8 mouse cellular contexts compared by ENCODE assay signal in genomic region chr16:30009521-30010186, GRCm38 (mm10). TPM values are rescaled to one million over a fixed set of nuclear protein-coding genes. Genes with fewer than 3 reads are reported as not detected.
DNase-seq lines count a peak whose midpoint lies in the region; ATAC-seq lines count a peak whose summit lies in the region.

No protein-coding gene starts in this region.

- peak; percentile 46 to 49 for DNase-seq in spleen, postnatal 36 days (ENCODE audit: low spot score in 2 of 2)
- DNase-seq in spleen, postnatal 14 days (ENCODE audit: low spot score in 2 of 2), result no peak
- DNase-seq in embryonic facial prominence, embryonic 10.5 days (ENCODE audit: low spot score), result peak; percentile 38
- DNase-seq in kidney, postnatal 10 days, result peak; percentile 56
- peak; percentile 61 for DNase-seq in lung, postnatal 25 days (ENCODE audit: low spot score)
- DNase-seq in thymus, postnatal 25 days, result peak; percentile 26
- DNase-seq in c-Kit-positive CD71-positive TER-119-positive erythroid progenitor cells, embryonic 14.5 days (ENCODE audit: low spot score), result no peak

- H3K36me3 ChIP-seq in embryonic facial prominence, embryonic 10.5 days (replicated peaks), result no peaks in the 10 kb centered on the region
- no peaks in the 10 kb centered on the region for H3K36me3 ChIP-seq in heart, embryonic 15.5 days

- H3K9ac ChIP-seq in heart, embryonic 15.5 days, result peak overlapping the region; percentile 66; the same call in 1 of the 2 replicates

- H3K9me3 ChIP-seq in embryonic facial prominence, embryonic 10.5 days, result no peaks in the 10 kb centered on the region
- no peaks in the 10 kb centered on the region for H3K9me3 ChIP-seq in heart, embryonic 15.5 days (replicated peaks)

- peak overlapping the region; percentile 92 for H3K4me2 ChIP-seq in heart, embryonic 15.5 days

- no peak for ATAC-seq in heart, embryonic 15.5 days (replicated peaks; ENCODE audit: insufficient number of reproducible peaks, insufficient read depth, low FRiP score, low read depth)

- H3K27me3 ChIP-seq in embryonic facial prominence, embryonic 10.5 days (replicated peaks; ENCODE audit: low read depth, poor library complexity, severe bottlenecking), result peaks cover 56% of the 10 kb centered on the region
- 0 out of 2 replicates have a peak, but pooled peaks cover 3% of the 10 kb centered on the region for H3K27me3 ChIP-seq in heart, embryonic 15.5 days

- 15% methylated on average over 17 of the region's 17 CpGs for WGBS in embryonic facial prominence, embryonic 10.5 days
- WGBS in heart, embryonic 15.5 days, result 16% methylated on average over 17 of the region's 17 CpGs

- H3K27ac ChIP-seq in embryonic facial prominence, embryonic 10.5 days (replicated peaks), result peak overlapping the region; percentile 91
- peak overlapping the region; percentile 96 for H3K27ac ChIP-seq in heart, embryonic 15.5 days

- H3K4me3 ChIP-seq in embryonic facial prominence, embryonic 10.5 days, result peak overlapping the region; percentile 65
- H3K4me3 ChIP-seq in heart, embryonic 15.5 days, result peak overlapping the region; percentile 55

- H3K4me1 ChIP-seq in embryonic facial prominence, embryonic 10.5 days, result peaks cover 65% of the 10 kb centered on the region
- peaks cover 27% of the 10 kb centered on the region for H3K4me1 ChIP-seq in heart, embryonic 15.5 days (replicated peaks)

RNA-seq across cellular contexts. Expression of gene Hes1, which starts 54.5 kb away (rescaled TPM):
- polyA plus RNA-seq in embryonic facial prominence, embryonic 10.5 days (2016; fragmentation: Nextera tagmentation; extraction: Ambion mirVana), result 43.3 and 47.2 TPM in 2 replicates
- polyA plus RNA-seq in heart, embryonic 15.5 days (2015; fragmentation: Nextera tagmentation; extraction: Ambion mirVana), result 23.2 and 29.0 TPM in 2 replicates

Comparison
In these comparisons a context has a peak if more than half of its experiments do, and no peak if none do; other contexts are left out.
1. DNase-seq: peak in spleen, postnatal 36 days (2 of 2), embryonic facial prominence, embryonic 10.5 days (single experiment), kidney, postnatal 10 days (single experiment), lung, postnatal 25 days (single experiment) and thymus, postnatal 25 days (single experiment); none in spleen, postnatal 14 days (0 of 2) and c-Kit-positive CD71-positive TER-119-positive erythroid progenitor cells, embryonic 14.5 days (single experiment).